Mouse (Mus musculus): ENCODE results near the gene S100a1.
A peak's percentile ranks its signal among the peaks of the same experiment; 100 is the strongest.

DNA sequence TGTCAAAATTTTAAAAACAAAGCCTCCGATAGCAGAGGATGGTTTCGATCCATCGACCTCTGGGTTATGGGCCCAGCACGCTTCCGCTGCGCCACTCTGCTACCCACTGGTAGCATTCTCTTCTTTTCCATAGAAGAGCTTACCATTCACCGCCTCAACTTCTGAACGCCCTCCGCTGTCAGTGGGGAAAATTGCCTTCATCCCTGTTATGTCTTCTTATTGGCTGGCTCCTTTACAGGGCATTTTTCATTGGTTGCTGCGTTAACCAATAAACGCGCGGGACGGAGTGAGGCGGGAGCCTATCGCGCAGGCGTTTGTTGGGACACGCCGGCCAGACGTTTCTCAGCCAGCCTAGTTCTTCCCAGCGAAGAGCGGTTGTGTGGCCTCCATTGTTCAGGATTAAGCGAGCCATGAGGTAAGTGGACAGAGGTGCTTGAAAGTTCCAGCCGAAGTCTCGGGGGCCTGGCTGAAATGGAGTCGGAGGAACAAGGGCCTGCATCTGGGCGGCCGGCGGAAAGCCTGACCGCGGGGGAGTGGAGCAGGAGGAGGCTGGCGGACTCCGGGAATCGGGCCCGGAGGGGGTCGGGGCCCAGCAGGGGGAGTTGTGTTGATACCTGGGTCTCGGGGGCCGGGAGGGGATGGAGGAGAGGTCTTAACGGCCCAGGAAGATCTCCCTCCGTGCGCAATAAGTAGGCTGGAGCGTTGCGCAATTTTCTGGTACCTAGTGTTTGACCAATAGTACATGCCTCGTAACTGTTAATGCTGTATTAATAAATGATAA lies 38.2 kb downstream of the S100a1 start, which contains the start of gene Ilf2:
- TF ChIP-seq CTCF (IDR thresholded peaks at IDR 0.05), result peak; percentile 56
- TF ChIP-seq POLR2A (IDR thresholded peaks at IDR 0.05; ENCODE audit: insufficient read depth, low read depth, low read length), result peak; percentile 90
